Mouse (Mus musculus): ENCODE measurements around the gene Tango2. TPM values are rescaled to one million over a fixed set of nuclear protein-coding genes. Genes with fewer than 3 reads are reported as not detected.

Tango2 gene
- polyA plus RNA-seq, 1 experiment, result 20.6 TPM

GRCm38 (mm10) chr16:18328524-18328923 lies 19.4 kb downstream of the Tango2 start:
- no peaks in the 10 kb centered on the region for H3K27me3 ChIP-seq (ENCODE audit: control insufficient read depth, insufficient read depth, insufficient read length)
- H3ac ChIP-seq (ENCODE audit: control insufficient read depth, insufficient read length, low read depth), result no peak overlapping the region
- no peaks in the 10 kb centered on the region for H3K79me2 ChIP-seq (ENCODE audit: control insufficient read depth, insufficient read depth)
- no peak overlapping the region for H3K4me3 ChIP-seq (ENCODE audit: insufficient read depth, poor library complexity, severe bottlenecking)
- TF ChIP-seq MYOG (IDR thresholded peaks at IDR 0.05; ENCODE audit: control insufficient read depth, extremely low read depth, insufficient read length), result no peak
- no peak for TF ChIP-seq CEBPB (IDR thresholded peaks at IDR 0.05; ENCODE audit: low read depth)
- no peak for TF ChIP-seq USF1 (IDR thresholded peaks at IDR 0.05; ENCODE audit: low read depth)
- TF ChIP-seq MYOD1 (IDR thresholded peaks at IDR 0.05; ENCODE audit: control insufficient read depth, insufficient read length, low read depth), result no peak
- no peak for TF ChIP-seq CTCF (IDR thresholded peaks at IDR 0.05; ENCODE audit: control insufficient read depth, insufficient read depth, insufficient read length)
- no peak for TF ChIP-seq MAX (IDR thresholded peaks at IDR 0.05)
- no peak for TF ChIP-seq FOSL1 (IDR thresholded peaks at IDR 0.05; ENCODE audit: insufficient read depth, low read length, poor library complexity, severe bottlenecking)
- H3K36me3 ChIP-seq (ENCODE audit: control insufficient read depth, insufficient read depth), result no peaks in the 10 kb centered on the region
- H3K79me3 ChIP-seq (ENCODE audit: low read depth), result no peaks in the 10 kb centered on the region

GRCm38 (mm10) chr16:18327936-18328335 lies 20.0 kb downstream of the Tango2 start:
- Histone ChIP-seq H3K36me3 (ENCODE audit: control insufficient read depth, insufficient read depth) (no peaks in the 10 kb centered on the region), H3ac (ENCODE audit: control insufficient read depth, insufficient read length, low read depth) (no peak overlapping the region), H3K4me3 (ENCODE audit: insufficient read depth, poor library complexity, severe bottlenecking) (no peak overlapping the region), H3K79me3 (ENCODE audit: low read depth) (no peaks in the 10 kb centered on the region), H3K27me3 (ENCODE audit: control insufficient read depth, insufficient read depth, insufficient read length) (no peaks in the 10 kb centered on the region), H3K79me2 (ENCODE audit: control insufficient read depth, insufficient read depth) (no peaks in the 10 kb centered on the region)
- TF ChIP-seq CEBPB (IDR thresholded peaks at IDR 0.05; ENCODE audit: low read depth) (no peak), MYOG (IDR thresholded peaks at IDR 0.05; ENCODE audit: control insufficient read depth, extremely low read depth, insufficient read length) (no peak), CTCF (IDR thresholded peaks at IDR 0.05; ENCODE audit: control insufficient read depth, insufficient read depth, insufficient read length) (no peak), MAX (IDR thresholded peaks at IDR 0.05) (no peak), MYOD1 (IDR thresholded peaks at IDR 0.05; ENCODE audit: control insufficient read depth, insufficient read length, low read depth) (no peak), FOSL1 (IDR thresholded peaks at IDR 0.05; ENCODE audit: insufficient read depth, low read length, poor library complexity, severe bottlenecking) (no peak), USF1 (IDR thresholded peaks at IDR 0.05; ENCODE audit: low read depth) (no peak)

GRCm38 (mm10) chr16:18325741-18326140 lies 22.2 kb downstream of the Tango2 start:
- H3K36me3 ChIP-seq (ENCODE audit: control insufficient read depth, insufficient read depth), result no peaks in the 10 kb centered on the region
- no peak overlapping the region for H3ac ChIP-seq (ENCODE audit: control insufficient read depth, insufficient read length, low read depth)
- no peak overlapping the region for H3K4me3 ChIP-seq (ENCODE audit: insufficient read depth, poor library complexity, severe bottlenecking)
- H3K27me3 ChIP-seq (ENCODE audit: control insufficient read depth, insufficient read depth, insufficient read length), result no peaks in the 10 kb centered on the region
- no peaks in the 10 kb centered on the region for H3K79me3 ChIP-seq (ENCODE audit: low read depth)
- TF ChIP-seq MYOD1 (IDR thresholded peaks at IDR 0.05; ENCODE audit: control insufficient read depth, insufficient read length, low read depth), result no peak
- no peak for TF ChIP-seq CEBPB (IDR thresholded peaks at IDR 0.05; ENCODE audit: low read depth)
- TF ChIP-seq CTCF (IDR thresholded peaks at IDR 0.05; ENCODE audit: control insufficient read depth, insufficient read depth, insufficient read length), result no peak
- TF ChIP-seq USF1 (IDR thresholded peaks at IDR 0.05; ENCODE audit: low read depth), result no peak
- no peak for TF ChIP-seq FOSL1 (IDR thresholded peaks at IDR 0.05; ENCODE audit: insufficient read depth, low read length, poor library complexity, severe bottlenecking)
- TF ChIP-seq MYOG (IDR thresholded peaks at IDR 0.05; ENCODE audit: control insufficient read depth, extremely low read depth, insufficient read length), result no peak
- no peak for TF ChIP-seq MAX (IDR thresholded peaks at IDR 0.05)
- no peaks in the 10 kb centered on the region for H3K79me2 ChIP-seq (ENCODE audit: control insufficient read depth, insufficient read depth)

GRCm38 (mm10) chr16:18324031-18324430 lies 23.9 kb downstream of the Tango2 start:
- Histone ChIP-seq H3K27me3 (ENCODE audit: control insufficient read depth, insufficient read depth, insufficient read length) (no peaks in the 10 kb centered on the region), H3K4me3 (ENCODE audit: insufficient read depth, poor library complexity, severe bottlenecking) (no peak overlapping the region), H3K36me3 (ENCODE audit: control insufficient read depth, insufficient read depth) (no peaks in the 10 kb centered on the region), H3K79me3 (ENCODE audit: low read depth) (no peaks in the 10 kb centered on the region), H3ac (ENCODE audit: control insufficient read depth, insufficient read length, low read depth) (no peak overlapping the region), H3K79me2 (ENCODE audit: control insufficient read depth, insufficient read depth) (no peaks in the 10 kb centered on the region)
- TF ChIP-seq MAX (IDR thresholded peaks at IDR 0.05), result no peak
- no peak for TF ChIP-seq MYOG (IDR thresholded peaks at IDR 0.05; ENCODE audit: control insufficient read depth, extremely low read depth, insufficient read length)
- no peak for TF ChIP-seq USF1 (IDR thresholded peaks at IDR 0.05; ENCODE audit: low read depth)
- TF ChIP-seq CEBPB (IDR thresholded peaks at IDR 0.05; ENCODE audit: low read depth), result no peak
- TF ChIP-seq FOSL1 (IDR thresholded peaks at IDR 0.05; ENCODE audit: insufficient read depth, low read length, poor library complexity, severe bottlenecking), result no peak
- no peak for TF ChIP-seq MYOD1 (IDR thresholded peaks at IDR 0.05; ENCODE audit: control insufficient read depth, insufficient read length, low read depth)
- no peak for TF ChIP-seq CTCF (IDR thresholded peaks at IDR 0.05; ENCODE audit: control insufficient read depth, insufficient read depth, insufficient read length)

- no peaks in the 10 kb centered on the region for H3K79me3 ChIP-seq (ENCODE audit: low read depth)
- H3ac ChIP-seq (ENCODE audit: control insufficient read depth, insufficient read length, low read depth), result no peak overlapping the region
- no peaks in the 10 kb centered on the region for H3K36me3 ChIP-seq (ENCODE audit: control insufficient read depth, insufficient read depth)
- H3K27me3 ChIP-seq (ENCODE audit: control insufficient read depth, insufficient read depth, insufficient read length), result no peaks in the 10 kb centered on the region
- TF ChIP-seq CTCF (IDR thresholded peaks at IDR 0.05; ENCODE audit: control insufficient read depth, insufficient read depth, insufficient read length), result no peak
- no peak for TF ChIP-seq MAX (IDR thresholded peaks at IDR 0.05)
- TF ChIP-seq MYOG (IDR thresholded peaks at IDR 0.05; ENCODE audit: control insufficient read depth, extremely low read depth, insufficient read length), result no peak
- no peak for TF ChIP-seq USF1 (IDR thresholded peaks at IDR 0.05; ENCODE audit: low read depth)
- no peak for TF ChIP-seq MYOD1 (IDR thresholded peaks at IDR 0.05; ENCODE audit: control insufficient read depth, insufficient read length, low read depth)
- TF ChIP-seq FOSL1 (IDR thresholded peaks at IDR 0.05; ENCODE audit: insufficient read depth, low read length, poor library complexity, severe bottlenecking), result no peak
- no peak for TF ChIP-seq CEBPB (IDR thresholded peaks at IDR 0.05; ENCODE audit: low read depth)
- H3K79me2 ChIP-seq (ENCODE audit: control insufficient read depth, insufficient read depth), result no peaks in the 10 kb centered on the region
- no peak overlapping the region for H3K4me3 ChIP-seq (ENCODE audit: insufficient read depth, poor library complexity, severe bottlenecking)
Measured at GRCm38 (mm10) chr16:18323460-18323859, 24.4 kb downstream of the Tango2 start.

- no peaks in the 10 kb centered on the region for H3K79me3 ChIP-seq (ENCODE audit: low read depth)
- H3ac ChIP-seq (ENCODE audit: control insufficient read depth, insufficient read length, low read depth), result no peak overlapping the region
- H3K79me2 ChIP-seq (ENCODE audit: control insufficient read depth, insufficient read depth), result no peaks in the 10 kb centered on the region
- H3K4me3 ChIP-seq (ENCODE audit: insufficient read depth, poor library complexity, severe bottlenecking), result no peak overlapping the region
- H3K27me3 ChIP-seq (ENCODE audit: control insufficient read depth, insufficient read depth, insufficient read length), result no peaks in the 10 kb centered on the region
- no peaks in the 10 kb centered on the region for H3K36me3 ChIP-seq (ENCODE audit: control insufficient read depth, insufficient read depth)
- TF ChIP-seq MAX (IDR thresholded peaks at IDR 0.05) (no peak), CEBPB (IDR thresholded peaks at IDR 0.05; ENCODE audit: low read depth) (no peak), FOSL1 (IDR thresholded peaks at IDR 0.05; ENCODE audit: insufficient read depth, low read length, poor library complexity, severe bottlenecking) (no peak)
Measured at GRCm38 (mm10) chr16:18321443-18321842, 26.5 kb downstream of the Tango2 start.
